Comparison of ENCODE assay signal across 8 mouse cellular contexts in the genomic region with DNA sequence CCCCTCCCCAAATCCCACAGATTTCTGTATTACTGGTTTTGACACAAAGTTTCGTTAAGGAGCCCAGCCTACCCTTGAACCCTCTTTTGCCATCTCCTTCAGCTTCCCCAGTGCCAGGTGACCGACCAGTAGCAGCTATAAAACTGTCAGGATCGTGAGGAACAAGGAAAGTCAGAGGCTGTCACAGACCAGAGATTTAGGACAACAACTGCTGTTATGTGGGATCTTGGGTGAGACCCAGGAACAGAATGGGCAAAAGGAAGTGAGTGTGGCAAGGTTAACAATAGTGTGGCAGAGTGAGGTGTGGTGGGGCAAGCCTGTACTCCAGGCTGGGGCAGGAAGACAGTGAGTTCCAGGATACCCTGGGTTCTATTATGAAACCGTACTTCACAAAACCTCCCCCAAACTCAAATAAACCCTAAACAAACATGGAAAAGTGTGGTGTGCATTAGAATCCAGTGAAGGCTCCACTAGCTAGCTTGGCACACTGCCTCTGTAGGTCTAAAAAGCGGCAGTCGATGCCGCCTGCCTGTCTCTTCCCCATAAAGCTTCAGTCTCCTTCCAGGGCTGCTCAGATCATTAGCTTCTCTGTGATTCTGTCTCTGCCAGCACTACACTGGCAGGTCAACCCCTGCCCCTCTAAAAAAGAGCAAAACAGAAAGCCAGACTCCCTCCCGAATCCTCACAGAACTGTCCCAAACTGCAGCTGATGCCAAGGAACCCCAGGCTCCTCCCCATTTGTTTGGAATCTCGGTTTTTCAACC. TPM values are rescaled to one million over a fixed set of nuclear protein-coding genes. Genes with fewer than 3 reads are reported as not detected.
DNase-seq lines count a peak whose midpoint lies in the region; ATAC-seq and TF ChIP-seq lines count a peak whose summit lies in the region.

No protein-coding gene starts in this region.

- peak overlapping the region; percentile 72 for H3K27ac ChIP-seq in heart, adult 2 months
- peak overlapping the region; percentile 51; the same call in 1 of the 2 replicates for H3K27ac ChIP-seq in limb, embryonic 12.5 days
- H3K27ac ChIP-seq in limb, embryonic 10.5 days = no peak overlapping the region
- peak overlapping the region; percentile 62 for H3K27ac ChIP-seq in liver, embryonic 15.5 days (replicated peaks)

- 56% methylated on average over 9 of the region's 9 CpGs for WGBS in heart, adult 2 months
- 55% methylated on average over 9 of the region's 9 CpGs for WGBS in limb, embryonic 12.5 days
- WGBS in limb, embryonic 10.5 days = 62% methylated on average over 9 of the region's 9 CpGs
- 60% methylated on average over 9 of the region's 9 CpGs for WGBS in liver, embryonic 15.5 days (ENCODE audit: insufficient replicate concordance)

- intact Hi-C loops in heart, adult 2 months (cut with DNase I) = no loop called here
- intact Hi-C loops in heart, postnatal 14 days (cut with DNase I) = no loop called here

- peaks cover 59% of the 10 kb centered on the region for H3K4me1 ChIP-seq in heart, adult 2 months (ENCODE audit: control insufficient read depth, insufficient read depth, low read length)
- H3K4me1 ChIP-seq in limb, embryonic 12.5 days (replicated peaks) = peaks cover 59% of the 10 kb centered on the region
- peaks cover 44% of the 10 kb centered on the region for H3K4me1 ChIP-seq in limb, embryonic 10.5 days
- peaks cover 94% of the 10 kb centered on the region for H3K4me1 ChIP-seq in liver, embryonic 15.5 days (replicated peaks)

- ATAC-seq in limb, embryonic 12.5 days (ENCODE audit: insufficient number of reproducible peaks, insufficient read depth, low FRiP score, low TSS enrichment, low read depth) = no peak
- ATAC-seq in liver, embryonic 15.5 days (ENCODE audit: insufficient read depth) = no peak
- no peak for ATAC-seq in erythroid progenitor cell, adult 5-6 weeks (replicated peaks; ENCODE audit: low FRiP score, poor library complexity, severe bottlenecking)

- H3K27me3 ChIP-seq in heart, adult 2 months (ENCODE audit: control insufficient read depth, insufficient read depth, low read length) = no peaks in the 10 kb centered on the region
- H3K27me3 ChIP-seq in limb, embryonic 12.5 days = no peaks in the 10 kb centered on the region
- H3K27me3 ChIP-seq in limb, embryonic 10.5 days (ENCODE audit: low read depth, poor library complexity, severe bottlenecking) = peaks cover 6% of the 10 kb centered on the region; the same call in 1 of the 2 replicates
- no peaks in the 10 kb centered on the region for H3K27me3 ChIP-seq in liver, embryonic 15.5 days

- H3K9me3 ChIP-seq in limb, embryonic 12.5 days = no peaks in the 10 kb centered on the region
- H3K9me3 ChIP-seq in limb, embryonic 10.5 days (replicated peaks) = no peaks in the 10 kb centered on the region
- H3K9me3 ChIP-seq in liver, embryonic 15.5 days (replicated peaks) = no peaks in the 10 kb centered on the region

- H3K79me2 ChIP-seq in heart, adult 2 months (replicated peaks; ENCODE audit: control insufficient read depth, insufficient read depth, low read length) = no peaks in the 10 kb centered on the region; the same call in 1 of the 2 replicates

- H3K4me2 ChIP-seq in limb, embryonic 12.5 days = no peak overlapping the region
- peak overlapping the region; percentile 14; the same call in 1 of the 2 replicates for H3K4me2 ChIP-seq in liver, embryonic 15.5 days

- H3K4me3 ChIP-seq in heart, adult 2 months = no peak overlapping the region
- H3K4me3 ChIP-seq in limb, embryonic 12.5 days (replicated peaks) = no peak overlapping the region
- no peak overlapping the region for H3K4me3 ChIP-seq in limb, embryonic 10.5 days
- H3K4me3 ChIP-seq in liver, embryonic 15.5 days (replicated peaks) = no peak overlapping the region

- 0 out of 2 replicates have a peak, but pooled peaks have one; percentile 10 for TF ChIP-seq EP300 in heart, adult 2 months (IDR thresholded peaks at IDR 0.05; ENCODE audit: insufficient read depth, low read depth, low read length)

- no peak for TF ChIP-seq CTCF in heart, adult 2 months (IDR thresholded peaks at IDR 0.05)
- TF ChIP-seq CTCF in brain, embryonic 14.5 days (IDR thresholded peaks at IDR 0.05; ENCODE audit: borderline replicate concordance, extremely low read depth, insufficient read depth, insufficient read length) = no peak

- H3K36me3 ChIP-seq in heart, adult 2 months (ENCODE audit: control insufficient read depth, insufficient read depth, low read length) = no peaks in the 10 kb centered on the region
- H3K36me3 ChIP-seq in limb, embryonic 12.5 days = no peaks in the 10 kb centered on the region
- no peaks in the 10 kb centered on the region for H3K36me3 ChIP-seq in limb, embryonic 10.5 days
- H3K36me3 ChIP-seq in liver, embryonic 15.5 days (replicated peaks) = 0 out of 2 replicates have a peak, but pooled peaks cover 4% of the 10 kb centered on the region

- no peak for DNase-seq in heart, adult 2 months
- DNase-seq in heart, postnatal 14 days = no peak
- DNase-seq in limb, embryonic 10.5 days (ENCODE audit: low spot score) = no peak
- DNase-seq in brain, embryonic 14.5 days (ENCODE audit: low read depth) = peak; percentile 53
- DNase-seq in left cerebral cortex, adult 11 months (ENCODE audit: low spot score) = no peak

- H3K9ac ChIP-seq in heart, adult 2 months (ENCODE audit: low read depth, low read length) = no peak overlapping the region; the same call in 1 of the 2 replicates
- no peak overlapping the region for H3K9ac ChIP-seq in limb, embryonic 12.5 days (replicated peaks)
- no peak overlapping the region for H3K9ac ChIP-seq in liver, embryonic 15.5 days

- no peak for TF ChIP-seq POLR2A in heart, adult 2 months (IDR thresholded peaks at IDR 0.05; ENCODE audit: insufficient read depth, low read depth, low read length)
- no peak for TF ChIP-seq POLR2A in brain, embryonic 14.5 days (IDR thresholded peaks at IDR 0.05; ENCODE audit: borderline replicate concordance, extremely low read depth, insufficient read depth, insufficient read length, poor library complexity, severe bottlenecking)

RNA-seq across cellular contexts. Expression of a gene that starts 17.6 kb away (rescaled TPM):
- 10 to 100 TPM; 51.6 to 67.2 TPM for total RNA-seq in heart, adult 2 months (2021)
- polyA plus RNA-seq in heart, adult 2 months (2012; rRNA removed) = 97.7 and 108 TPM in 2 replicates
- 10 to 100 TPM; 63.4 to 69.8 TPM for total RNA-seq in heart, postnatal 14 days (2021)
- polyA plus RNA-seq in limb, embryonic 12.5 days (2016; fragmentation: Nextera tagmentation; extraction: Ambion mirVana) = 65.5 and 71.0 TPM in 2 replicates
- 22.5 and 33.2 TPM in 2 replicates for polyA plus RNA-seq in limb, embryonic 10.5 days (2016; fragmentation: Nextera tagmentation; extraction: Ambion mirVana)
- polyA plus RNA-seq in brain, embryonic 14.5 days (2012; rRNA removed) = 47.3 and 57.2 TPM in 2 replicates
- 121 and 141 TPM in 2 replicates for polyA plus RNA-seq in liver, embryonic 15.5 days (2015; fragmentation: Nextera tagmentation; extraction: Ambion mirVana)
- 27.4 and 41.1 TPM in 2 replicates for total RNA-seq in erythroid progenitor cell, adult 5-6 weeks (2015; ENCODE audit: low replicate concordance)
- 8.1 and 10.1 TPM in 2 replicates for total RNA-seq in erythroid progenitor cell, adult 5-6 weeks (2017; ENCODE audit: low replicate concordance)
